Mouse (Mus musculus) olfactory bulb, adult 2 months (tissue): ENCODE data around the gene Zcrb1. TPM values are rescaled to one million over a fixed set of nuclear protein-coding genes. Genes with fewer than 3 reads are reported as not detected.

Experiments used
- H3K27ac ChIP-seq: fragments of 200-500 bp; 2 replicates; pipeline ENCODE4 v1.5.1; 2012; ENCODE audit warnings: low read depth, low read length; ENCODE audit not compliant: insufficient read depth
- H3K4me1 ChIP-seq: fragments of 200-500 bp; 2 replicates; pipeline ENCODE4 v1.6.1; 2012; ENCODE audit warnings: low read length; ENCODE audit not compliant: control insufficient read depth, insufficient read depth
- H3K4me3 ChIP-seq: fragments of 200-500 bp; 2 replicates; pipeline ENCODE4 v1.5.1; 2012; ENCODE audit warnings: mild to moderate bottlenecking, low read depth, low read length, moderate library complexity; ENCODE audit not compliant: insufficient read depth
- CTCF ChIP-seq: fragments of 200-500 bp; IDR thresholded peaks from 2 replicates; pipeline ENCODE4 v1.5.1; 2012; ENCODE audit warnings: low read depth, mild to moderate bottlenecking, low read length, moderate library complexity; ENCODE audit not compliant: insufficient read depth
- POLR2A ChIP-seq: fragments of 200-500 bp; IDR thresholded peaks from 2 replicates; pipeline ENCODE4 v1.6.1; 2012; ENCODE audit warnings: mild to moderate bottlenecking, low read depth, low read length, moderate library complexity; ENCODE audit not compliant: insufficient read depth
- WGBS: fragments of 180-500 bp; shearing (Covaris S2); methylation state at CpG from one replicate; pipeline ENCODE4 v1.1.7; 2018; 5-methylcytosine and 5-hydroxymethylcytosine counted together
- polyA plus RNA-seq: library from polyadenylated mRNA; stranded (reverse); fragments of >200 nt; gene quantifications from 2 replicates; pipeline ENCODE4 v1.2.4, GENCODE M21; 2012; ENCODE audit warnings: low replicate concordance; ENCODE audit not compliant: missing spikeins, insufficient read depth, insufficient read length

Zcrb1 gene
- polyA plus RNA-seq, 1 experiment: not detected

- TF ChIP-seq CTCF (no peak), POLR2A (0 out of 2 replicates have a peak, but pooled peaks have one; percentile 14)
- peak within 1 kb of the TSS; percentile 99 for H3K4me3 ChIP-seq
- peak within 1 kb of the TSS; percentile 61 for H3K27ac ChIP-seq
- 3% methylated on average over 73 of the region's 73 CpGs for WGBS
- H3K4me1 ChIP-seq: peaks cover 10% of the 10 kb centered on the region
Observed at GRCm38 (mm10) chr15:93336925-93337761, 61.0 kb downstream of the Zcrb1 start, which contains the start of gene Yaf2. Gene Yaf2, minus strand, starts transcription at chr15:93336935.

- TF ChIP-seq POLR2A: no peak
- no peak for TF ChIP-seq CTCF
- H3K27ac ChIP-seq: no peak overlapping the region
- H3K4me1 ChIP-seq: peaks cover 10% of the 10 kb centered on the region
- peak overlapping the region; percentile 99 for H3K4me3 ChIP-seq
- 17% methylated on average over 52 of the region's 52 CpGs for WGBS
Observed at GRCm38 (mm10) chr15:93336658-93336924, 61.5 kb downstream of the Zcrb1 start.

Other genes starting within 250 kb of the Zcrb1 start
- gene Gxylt1, start 123.2 kb downstream of the Zcrb1 start, polyA plus RNA-seq: not detected in 2 replicates
- not detected in 2 replicates for gene Yaf2, start 61.4 kb downstream of the Zcrb1 start, polyA plus RNA-seq
- not detected in 2 replicates for gene Pphln1, start within 50 bp of the Zcrb1 start, polyA plus RNA-seq
- not detected in 2 replicates for gene Prickle1, start 197.6 kb upstream of the Zcrb1 start, polyA plus RNA-seq